Mouse (Mus musculus) midbrain, postnatal 0 days (tissue): Measurements from ENCODE around the gene Rundc3a. TPM values are rescaled to one million over a fixed set of nuclear protein-coding genes. Genes with fewer than 3 reads are reported as not detected.
"Not testable (repeated sequence)": the region's sequence is repeated elsewhere in the genome, so short reads cannot be mapped to it uniquely, and the experiment has no call there.

Source experiments
- ATAC-seq: fragments of 200-750 bp; cut with Nextera tagmentation; 2 replicates; pipeline ENCODE4 v1.8.0; 2017; ENCODE audit warnings: moderate number of reproducible peaks, mild to moderate bottlenecking, moderate TSS enrichment, moderate library complexity; ENCODE audit not compliant: low FRiP score
- DNase-seq: peaks from one replicate; pipeline ENCODE4 v3.0.0-alpha.2; 2015; ENCODE audit warnings: low spot score
- H3K27ac ChIP-seq: fragments of 300-500 bp; sonication (generic); 2 replicates; pipeline ENCODE4 v1.5.1; 2014; ENCODE audit warnings: low read depth, mild to moderate bottlenecking, low read length, mixed read lengths
- H3K27me3 ChIP-seq: fragments of 300-500 bp; sonication (generic); 2 replicates; pipeline ENCODE4 v1.6.1; 2014; ENCODE audit warnings: low read length, control low read depth, mixed read lengths; ENCODE audit not compliant: insufficient read depth
- H3K36me3 ChIP-seq: fragments of 300-500 bp; sonication (generic); 2 replicates; pipeline ENCODE4 v1.6.1; 2014; ENCODE audit warnings: low read length, control low read depth, mixed read lengths; ENCODE audit not compliant: insufficient read depth
- H3K4me1 ChIP-seq: fragments of 300-500 bp; sonication (generic); 2 replicates; pipeline ENCODE4 v1.6.1; 2014; ENCODE audit warnings: mild to moderate bottlenecking, control low read depth, antibody characterized with exemption, low read length, mixed read lengths; ENCODE audit not compliant: insufficient read depth
- H3K4me2 ChIP-seq: fragments of 300-500 bp; sonication (generic); 2 replicates; pipeline ENCODE4 v1.6.1; 2014; ENCODE audit warnings: low read depth, mild to moderate bottlenecking, low read length, mixed read lengths; ENCODE audit not compliant: poor library complexity, severe bottlenecking
- H3K4me3 ChIP-seq: fragments of 300-500 bp; sonication (generic); 2 replicates; pipeline ENCODE4 v1.5.1; 2014; ENCODE audit warnings: low read depth, mild to moderate bottlenecking, low read length, moderate library complexity
- H3K9ac ChIP-seq: fragments of 300-500 bp; sonication (generic); replicated peaks from 2 replicates; pipeline ENCODE4 v1.6.1; 2014; ENCODE audit warnings: mild to moderate bottlenecking, low read length, moderate library complexity, mixed read lengths; ENCODE audit not compliant: poor library complexity, severe bottlenecking
- H3K9me3 ChIP-seq: fragments of 300-500 bp; sonication (generic); 2 replicates; pipeline ENCODE4 v1.6.1; 2016; ENCODE audit warnings: low read length, control low read depth
- CTCF ChIP-seq: IDR thresholded peaks from 2 replicates; pipeline ENCODE4 v1.5.1; 2016; ENCODE audit warnings: antibody characterized with exemption, mild to moderate bottlenecking
- WGBS: fragments of 180-500 bp; shearing (Covaris S2); extraction: QIAGEN DNeasy Blood & Tissue Kit; methylation state at CpG from one replicate; pipeline ENCODE4 v1.1.7; 2014; 5-methylcytosine and 5-hydroxymethylcytosine counted together
- polyA plus RNA-seq: library from polyadenylated mRNA; unstranded; fragments of >200 nt; fragmentation: Nextera tagmentation; extraction: Ambion mirVana; gene quantifications from 2 replicates; pipeline ENCODE4 v1.2.1, GENCODE M21; 2015
- total RNA-seq: library from RNA; depleted of rRNA; stranded (reverse); fragments of >200 nt; gene quantifications from 2 replicates; pipeline ENCODE4 v1.2.3, GENCODE M21; 2014

The Rundc3a gene
- total and polyA plus RNA-seq, 2 experiments from 2014 or later: 133 to 397 TPM

GRCm38 (mm10) chr11:102383365-102384136 lies 9.7 kb upstream of the Rundc3a start:
- Histone ChIP-seq H3K9me3 (no peaks in the 10 kb centered on the region), H3K4me3 (no peak overlapping the region), H3K4me1 (no peaks in the 10 kb centered on the region), H3K9ac (no peak overlapping the region), H3K27me3 (no peaks in the 10 kb centered on the region), H3K27ac (no peak overlapping the region), H3K36me3 (no peaks in the 10 kb centered on the region), H3K4me2 (no peak overlapping the region)
- TF ChIP-seq CTCF: no peak
- WGBS: 93% methylated on average over 1 of the region's 1 CpGs
- DNase-seq (no peak), ATAC-seq (no peak)

- H3K9ac ChIP-seq: no peak overlapping the region
- H3K36me3 ChIP-seq: no peaks in the 10 kb centered on the region
- WGBS: 76% methylated on average over 2 of the region's 2 CpGs
- H3K4me1 ChIP-seq: no peaks in the 10 kb centered on the region
- no peak for DNase-seq
- ATAC-seq: no peak
- TF ChIP-seq CTCF: no peak
- no peak overlapping the region for H3K27ac ChIP-seq
- no peaks in the 10 kb centered on the region for H3K27me3 ChIP-seq
- no peak overlapping the region for H3K4me2 ChIP-seq
- no peaks in the 10 kb centered on the region for H3K9me3 ChIP-seq
- no peak overlapping the region for H3K4me3 ChIP-seq
Observed at GRCm38 (mm10) chr11:102384418-102384817, 8.8 kb upstream of the Rundc3a start.

GRCm38 (mm10) chr11:102385075-102385474 lies 8.1 kb upstream of the Rundc3a start:
- Histone ChIP-seq H3K4me1 (no peaks in the 10 kb centered on the region), H3K36me3 (no peaks in the 10 kb centered on the region), H3K27me3 (no peaks in the 10 kb centered on the region), H3K4me3 (no peak overlapping the region), H3K4me2 (no peak overlapping the region), H3K27ac (no peak overlapping the region), H3K9ac (no peak overlapping the region), H3K9me3 (no peaks in the 10 kb centered on the region)
- ATAC-seq (no peak), DNase-seq (no peak)
- no peak for TF ChIP-seq CTCF
- 60% methylated on average over 4 of the region's 4 CpGs for WGBS

- Histone ChIP-seq H3K9me3 (no peaks in the 10 kb centered on the region), H3K27ac (no peak overlapping the region), H3K4me1 (no peaks in the 10 kb centered on the region), H3K36me3 (no peaks in the 10 kb centered on the region), H3K9ac (no peak overlapping the region), H3K4me2 (no peak overlapping the region), H3K4me3 (no peak overlapping the region), H3K27me3 (no peaks in the 10 kb centered on the region)
- DNase-seq (no peak), ATAC-seq (no peak)
- WGBS: 68% methylated on average over 5 of the region's 5 CpGs
- no peak for TF ChIP-seq CTCF
Observed at GRCm38 (mm10) chr11:102386121-102386520, 7.1 kb upstream of the Rundc3a start.

- H3K4me2 ChIP-seq, H3K27me3 ChIP-seq, H3K27ac ChIP-seq, ATAC-seq, H3K4me3 ChIP-seq, H3K9me3 ChIP-seq, H3K9ac ChIP-seq, H3K36me3 ChIP-seq, H3K4me1 ChIP-seq, DNase-seq: not testable (repeated sequence)
- WGBS: 87% methylated on average over 4 of the region's 5 CpGs
Observed at GRCm38 (mm10) chr11:102389436-102389835, 3.8 kb upstream of the Rundc3a start.

- Histone ChIP-seq H3K4me3 (peak overlapping the region; percentile 84), H3K36me3 (no peaks in the 10 kb centered on the region), H3K4me1 (peaks cover 23% of the 10 kb centered on the region), H3K27ac (peak overlapping the region; percentile 98), H3K27me3 (no peaks in the 10 kb centered on the region), H3K9me3 (no peaks in the 10 kb centered on the region), H3K4me2 (peak overlapping the region; percentile 96), H3K9ac (peak overlapping the region; percentile 57)
- DNase-seq (no peak), ATAC-seq (peak; percentile 14)
- TF ChIP-seq CTCF: no peak
- WGBS: 18% methylated on average over 15 of the region's 15 CpGs
Observed at GRCm38 (mm10) chr11:102392441-102393237, 564 bp upstream of the Rundc3a start.
